Mouse (Mus musculus) G1E (cell line): ENCODE data around the gene Rsu1. TPM values are rescaled to one million over a fixed set of nuclear protein-coding genes. Genes with fewer than 3 reads are reported as not detected.

Experiments
- ATAC-seq: 2 replicates; pipeline ENCODE4 v1.8.0; 2016; ENCODE audit warnings: mild to moderate bottlenecking; ENCODE audit not compliant: insufficient number of reproducible peaks, poor library complexity, low FRiP score, severe bottlenecking; ENCODE audit errors: extremely low read depth
- DNase-seq: peaks from one replicate; pipeline ENCODE4 v3.0.0; 2012; ENCODE audit warnings: low spot score
- H3K27me3 ChIP-seq: 2 replicates; pipeline ENCODE4 v1.6.1; 2012; ENCODE audit warnings: mild to moderate bottlenecking, low read length, inconsistent platforms; ENCODE audit not compliant: insufficient read depth
- H3K36me3 ChIP-seq: replicated peaks from 2 replicates; pipeline ENCODE3; 2012; ENCODE audit warnings: mild to moderate bottlenecking, inconsistent platforms
- H3K4me1 ChIP-seq: 2 replicates; pipeline ENCODE4 v1.6.1; 2012; ENCODE audit warnings: low read depth, low read length, inconsistent platforms, mixed read lengths; ENCODE audit not compliant: insufficient read depth
- H3K4me3 ChIP-seq: 2 replicates; pipeline ENCODE4 v1.5.1; 2012; ENCODE audit warnings: low read depth, mild to moderate bottlenecking, inconsistent platforms, low read length, moderate library complexity, mixed read lengths
- H3K9me3 ChIP-seq: replicated peaks from 2 replicates; pipeline ENCODE4 v1.6.1; 2012; ENCODE audit warnings: inconsistent platforms
- CTCF ChIP-seq: IDR thresholded peaks from 2 replicates; pipeline ENCODE4 v1.5.1; 2012; ENCODE audit warnings: low read depth, low read length, inconsistent platforms, mixed read lengths
- GATA1 ChIP-seq: IDR thresholded peaks from 2 replicates; pipeline ENCODE4 v1.6.1; 2012; ENCODE audit warnings: borderline replicate concordance, low read length, inconsistent platforms, mixed read lengths
- GATA2 ChIP-seq: IDR thresholded peaks from 2 replicates; pipeline ENCODE4 v1.6.1; 2012; ENCODE audit warnings: low read depth, low read length, inconsistent platforms, borderline replicate concordance
- POLR2AphosphoS5 ChIP-seq: IDR thresholded peaks from 2 replicates; pipeline ENCODE4 v1.6.1; 2012; ENCODE audit warnings: low read depth, low read length, inconsistent platforms; ENCODE audit not compliant: insufficient replicate concordance
- TAL1 ChIP-seq: conservative IDR thresholded peaks from 2 replicates; pipeline ENCODE4 v1.6.1; 2012; ENCODE audit warnings: low read depth, low read length, inconsistent platforms, mixed read lengths
- polyA plus RNA-seq: library from polyadenylated mRNA; stranded (reverse); fragments of >175 nt; gene quantifications from 2 replicates; pipeline ENCODE4 v1.2.3, GENCODE M21; 2012
- total RNA-seq, 2 experiments: library from RNA; stranded (forward) in 1 of 2; stranded (reverse) in 1 of 2; fragments of 200-1000 nt in 1 of 2; fragments of >200 nt in 1 of 2; fragmentation: Nextera tagmentation in 1 of 2; gene quantifications; 2 replicates each; pipeline ENCODE4 v1.2.3; 2014 to 2017

Rsu1 gene
- total RNA-seq (2014; fragmentation: Nextera tagmentation) (55.5 and 62.5 TPM in 2 replicates), total RNA-seq (2017) (54.5 and 58.6 TPM in 2 replicates), polyA plus RNA-seq (3.0 and 3.3 TPM in 2 replicates)

DNA sequence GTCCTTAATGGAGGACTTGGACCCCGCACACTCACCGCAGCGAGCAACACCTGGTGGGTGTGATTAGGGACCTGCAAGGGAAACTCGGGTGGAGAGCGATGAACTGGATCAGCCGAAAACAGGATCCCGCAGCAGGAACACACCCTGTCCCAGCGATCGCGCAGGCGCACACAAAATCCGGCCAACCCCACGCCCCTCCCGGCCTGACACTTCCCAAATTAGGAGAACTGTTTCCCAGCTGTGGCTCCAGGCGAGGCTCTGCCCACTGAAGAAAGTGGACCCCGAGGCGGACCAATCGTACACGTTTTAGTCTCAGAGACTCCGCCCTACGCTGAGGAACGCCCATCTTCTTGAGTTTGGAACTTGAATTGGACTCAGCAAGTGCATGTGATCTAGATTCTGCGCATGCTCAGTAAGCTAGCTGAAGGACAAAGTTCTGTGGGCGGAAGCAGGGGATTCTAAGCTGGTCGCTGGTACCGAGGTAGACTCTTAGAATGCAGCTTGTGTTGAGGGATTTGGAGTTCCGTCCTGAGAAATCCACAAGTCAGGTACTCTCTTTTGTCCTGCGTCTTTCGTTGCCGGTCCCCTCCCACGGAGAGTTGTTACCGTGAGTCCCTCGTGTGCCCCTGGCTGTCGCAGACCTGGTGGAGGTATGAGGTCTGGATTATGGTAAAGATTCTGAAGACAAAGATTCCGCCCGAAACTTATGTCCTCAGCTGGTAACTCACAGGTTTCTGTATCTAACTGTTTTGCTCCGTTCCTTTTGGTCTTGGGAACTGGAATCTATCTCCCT, at the start of gene Rsu1:
TSS of gene Rsu1 (minus strand) at position 251 of the 793 bp plus-strand sequence.
- DNase-seq = peak; percentile 91

DNA sequence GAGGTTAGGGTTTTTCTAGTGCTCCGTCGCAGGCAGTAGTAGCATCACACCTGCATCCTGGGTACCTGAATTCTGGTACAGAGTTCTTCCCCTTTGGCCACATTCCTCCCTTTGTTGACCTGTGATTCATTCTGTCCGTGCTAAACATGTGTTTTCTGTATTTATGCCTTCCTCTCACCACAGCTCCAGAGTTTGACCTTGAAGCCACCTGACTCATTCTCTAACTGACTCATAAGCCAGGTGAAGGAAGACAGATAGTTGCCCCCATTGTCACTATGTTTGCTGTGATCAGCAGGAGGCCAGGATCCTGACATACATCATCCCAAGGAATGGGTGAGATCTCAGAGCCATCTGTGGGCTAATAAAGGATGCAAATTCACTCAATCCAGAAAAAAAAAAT, 32.2 kb upstream of the Rsu1 start:
- Histone ChIP-seq H3K27me3 (peaks cover 16% of the 10 kb centered on the region; the same call in 1 of the 2 replicates), H3K4me3 (no peak overlapping the region), H3K4me1 (peaks cover 11% of the 10 kb centered on the region), H3K36me3 (no peaks in the 10 kb centered on the region), H3K9me3 (no peaks in the 10 kb centered on the region)
- no peak for ATAC-seq
- TF ChIP-seq POLR2AphosphoS5 = no peak
- TF ChIP-seq GATA1 = no peak
- no peak for DNase-seq

More for the DNA sequence above, at the start of gene Rsu1:
- Histone ChIP-seq H3K9me3 (no peaks in the 10 kb centered on the region), H3K36me3 (peaks cover 20% of the 10 kb centered on the region), H3K4me3 (peak within 1 kb of the TSS; percentile 75), H3K4me1 (peaks cover 21% of the 10 kb centered on the region), H3K27me3 (no peaks in the 10 kb centered on the region)
- ATAC-seq = peak; percentile 99
- TF ChIP-seq CTCF (no peak), TAL1 (no peak), GATA2 (no peak), POLR2AphosphoS5 (no peak), GATA1 (no peak)

DNA sequence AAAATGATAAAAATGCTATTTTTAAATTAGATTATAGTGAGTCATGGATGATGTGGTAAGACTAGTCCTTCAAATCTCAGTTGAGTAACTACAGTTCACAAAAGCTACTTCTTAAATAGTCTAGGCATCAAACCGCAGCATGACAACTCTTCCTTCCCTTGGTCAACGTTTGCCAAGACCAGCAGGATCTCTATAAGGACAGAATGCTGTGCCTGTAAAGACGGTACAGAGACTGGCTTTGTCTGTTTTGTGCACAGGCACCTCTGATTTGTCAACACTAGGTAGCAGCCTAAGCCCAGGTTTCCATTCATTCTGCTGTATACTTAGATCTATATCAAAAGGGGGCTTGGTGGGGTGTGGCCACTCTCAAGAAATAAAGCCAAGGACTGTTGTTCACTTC, 27.8 kb upstream of the Rsu1 start:
- Histone ChIP-seq H3K27me3 (peaks cover 11% of the 10 kb centered on the region), H3K9me3 (no peaks in the 10 kb centered on the region), H3K4me1 (peaks cover 29% of the 10 kb centered on the region), H3K36me3 (no peaks in the 10 kb centered on the region), H3K4me3 (no peak overlapping the region)
- DNase-seq = no peak
- no peak for ATAC-seq
- TF ChIP-seq POLR2AphosphoS5 (no peak), TAL1 (no peak), CTCF (no peak), GATA1 (no peak), GATA2 (no peak)

DNA sequence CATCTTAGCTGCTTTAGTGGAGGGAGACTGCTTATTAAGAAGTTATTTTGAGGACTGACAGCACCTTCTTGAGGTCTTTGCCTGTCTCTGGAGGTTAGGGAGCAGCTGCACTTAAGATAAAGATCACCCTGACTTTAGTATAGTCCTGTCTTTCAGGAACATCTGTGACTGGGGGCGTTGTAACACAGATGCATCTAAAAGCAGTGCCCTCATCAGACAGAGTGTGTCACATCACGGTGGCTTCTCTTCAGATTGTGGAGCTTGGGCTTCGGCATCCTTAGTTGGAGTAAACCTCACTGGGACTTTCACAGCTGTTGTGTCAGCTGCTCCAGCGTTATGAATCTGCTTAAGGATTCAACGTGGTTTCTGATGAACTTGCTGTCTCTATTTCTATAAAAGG, 26.5 kb upstream of the Rsu1 start:
- no peaks in the 10 kb centered on the region for H3K36me3 ChIP-seq
- TF ChIP-seq TAL1 (peak; percentile 94), POLR2AphosphoS5 (no peak)
- peaks cover 31% of the 10 kb centered on the region for H3K4me1 ChIP-seq
- ATAC-seq (peak; percentile 97), DNase-seq (peak; percentile 36)
- no peaks in the 10 kb centered on the region for H3K9me3 ChIP-seq
- peaks cover 11% of the 10 kb centered on the region for H3K27me3 ChIP-seq
- H3K4me3 ChIP-seq = no peak overlapping the region

DNA sequence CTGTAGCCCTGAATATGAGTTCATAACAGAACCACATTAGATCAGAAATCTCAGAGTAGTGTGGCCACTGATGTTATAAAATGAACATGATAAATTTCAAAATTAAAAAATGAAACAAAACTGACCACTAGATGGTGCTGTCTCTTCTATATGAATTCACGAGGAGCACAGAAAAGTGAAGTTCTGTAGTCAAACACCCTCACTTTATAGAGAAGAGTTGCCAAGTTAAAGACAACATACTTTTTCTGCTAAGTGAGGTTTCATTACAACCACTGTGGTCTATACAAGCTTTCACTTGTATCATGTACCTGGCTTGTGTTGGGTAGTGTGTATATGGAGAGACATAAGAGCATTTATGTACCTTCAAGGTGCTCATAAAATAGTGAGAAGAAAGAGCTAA, 19.4 kb upstream of the Rsu1 start:
- Histone ChIP-seq H3K36me3 (no peaks in the 10 kb centered on the region), H3K27me3 (peaks cover 26% of the 10 kb centered on the region), H3K4me3 (no peak overlapping the region), H3K9me3 (no peaks in the 10 kb centered on the region), H3K4me1 (peaks cover 2% of the 10 kb centered on the region; the same call in 1 of the 2 replicates)
- TF ChIP-seq CTCF = no peak
- TF ChIP-seq GATA2 = no peak
- TF ChIP-seq TAL1 = no peak
- TF ChIP-seq GATA1 = no peak
- no peak for TF ChIP-seq POLR2AphosphoS5
- no peak for ATAC-seq
- no peak for DNase-seq

DNA sequence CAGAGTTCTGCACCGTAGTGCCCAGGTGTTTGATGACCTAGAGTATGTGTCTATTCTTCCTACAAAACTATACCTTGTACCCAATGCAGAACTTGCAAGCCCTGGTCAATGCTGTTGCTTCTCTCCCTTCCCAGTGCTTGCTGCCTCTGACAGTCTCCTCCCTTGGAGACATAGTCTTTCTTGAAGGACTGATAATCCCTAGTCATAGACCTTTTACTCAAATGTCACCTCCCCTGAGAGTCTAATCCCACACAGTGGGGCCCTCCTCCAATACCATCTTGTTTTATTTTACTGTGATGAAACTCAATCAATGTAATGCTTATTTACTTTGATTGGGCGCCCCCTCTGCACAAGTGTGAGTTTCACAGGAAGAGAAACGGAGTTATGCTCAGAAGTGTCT, 18.9 kb upstream of the Rsu1 start:
- Histone ChIP-seq H3K4me3 (no peak overlapping the region), H3K27me3 (peaks cover 26% of the 10 kb centered on the region), H3K4me1 (peaks cover 2% of the 10 kb centered on the region; the same call in 1 of the 2 replicates), H3K36me3 (no peaks in the 10 kb centered on the region), H3K9me3 (no peaks in the 10 kb centered on the region)
- ATAC-seq (no peak), DNase-seq (no peak)
- no peak for TF ChIP-seq CTCF
- no peak for TF ChIP-seq GATA2
